Mouse (Mus musculus): Measurements from ENCODE around the gene Uba1y.
"Not testable (repeated sequence)": the region's sequence is repeated elsewhere in the genome, so short reads cannot be mapped to it uniquely, and the experiment has no call there.

DNA sequence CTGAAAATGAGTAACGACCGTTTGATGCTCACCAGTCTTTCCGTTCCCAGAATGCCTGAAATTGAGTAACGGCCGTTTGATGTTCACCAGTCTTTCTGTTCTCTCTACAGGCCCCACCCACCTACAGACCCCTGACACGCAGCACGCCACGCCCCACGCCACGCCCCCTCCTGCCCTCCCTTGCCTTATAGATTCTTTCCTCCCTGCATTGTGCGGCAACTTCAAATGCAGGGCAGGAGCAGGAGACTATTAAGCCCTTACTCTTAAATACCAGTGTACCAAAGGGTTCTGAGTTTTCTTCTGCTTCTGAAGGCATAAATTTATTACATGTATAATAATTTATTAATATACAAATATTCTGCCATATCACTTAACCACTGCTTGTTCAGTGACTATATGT lies 21.1 kb upstream of the Uba1y start, which contains the start of gene Zfy1:
- TF ChIP-seq GATA1 (IDR thresholded peaks at IDR 0.05; ENCODE audit: borderline replicate concordance, low read length); FLI1 (IDR thresholded peaks at IDR 0.05; ENCODE audit: low read length): not testable (repeated sequence)
